Mouse (Mus musculus): ENCODE measurements at regions not wholly inside any gene's neighbourhood (a gene's known extent, or its start where the extent isn't known, plus 50 kb on each side); places are given as distances from the start of the nearest gene placed in this dataset.

- TF ChIP-seq CTCF (IDR thresholded peaks at IDR 0.05; ENCODE audit: low read depth) (no peak), EP300 (IDR thresholded peaks at IDR 0.05; ENCODE audit: low read depth) (no peak)
Observed at GRCm38 (mm10) chr16:20854696-20855213, 120.4 kb upstream of the Thpo start.

All from liver, embryonic 14.5 days (tissue).